Mouse (Mus musculus): ENCODE measurements at regions not wholly inside any gene's neighbourhood (a gene's known extent, or its start where the extent isn't known, plus 50 kb on each side); places are given as distances from the start of the nearest gene placed in this dataset.
A peak's percentile ranks its signal among the peaks of the same experiment; 100 is the strongest.

GRCm38 (mm10) chr4:40400089-40400488, 71.9 kb upstream of the Tmem215 start:
- DNase-seq, result no peak

- no peak for DNase-seq
These were observed 81.8 kb upstream of the Tmem215 start for GRCm38 (mm10) chr4:40390183-40390582.

DNA sequence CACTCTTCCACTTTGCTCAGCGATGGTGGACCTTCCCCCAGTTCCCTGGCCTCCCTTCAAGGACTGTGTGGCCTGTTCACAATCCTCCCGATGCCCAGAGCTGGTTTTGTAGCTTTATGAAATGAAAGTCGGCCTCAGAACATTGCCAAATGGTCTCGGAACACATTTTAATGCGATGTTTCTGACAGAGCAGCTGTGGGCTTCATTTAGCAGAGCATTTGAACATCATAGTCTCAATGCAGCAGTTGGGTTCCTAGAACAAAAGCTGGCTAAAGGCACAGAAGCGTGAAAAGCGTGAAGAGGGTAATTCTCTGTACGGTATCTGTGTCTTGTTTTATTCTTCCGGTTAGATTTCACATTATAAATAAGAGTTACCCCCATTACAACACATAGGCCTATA, 86.7 kb upstream of the Tmem215 start:
- DNase-seq, result no peak

DNA sequence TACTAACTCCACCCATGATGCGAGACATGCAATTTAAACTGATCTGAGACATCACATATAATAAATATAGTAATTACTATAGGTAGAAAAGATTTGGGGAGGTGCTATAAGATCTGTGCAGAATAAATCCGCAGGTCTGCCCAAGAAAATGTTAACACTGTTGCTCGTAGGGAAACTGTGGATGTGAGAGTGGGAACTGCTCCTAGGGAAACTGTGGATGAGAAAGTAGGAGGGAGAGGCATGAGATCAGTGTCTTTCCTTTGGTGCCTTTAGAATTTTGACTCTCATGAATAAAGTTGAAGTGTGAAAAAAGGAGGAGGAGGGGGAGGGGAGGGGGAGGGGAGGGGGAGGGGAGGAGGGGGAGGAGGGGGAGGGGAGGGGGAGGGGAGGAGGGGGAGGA, 87.3 kb upstream of the Tmem215 start:
- DNase-seq, result no peak

DNA sequence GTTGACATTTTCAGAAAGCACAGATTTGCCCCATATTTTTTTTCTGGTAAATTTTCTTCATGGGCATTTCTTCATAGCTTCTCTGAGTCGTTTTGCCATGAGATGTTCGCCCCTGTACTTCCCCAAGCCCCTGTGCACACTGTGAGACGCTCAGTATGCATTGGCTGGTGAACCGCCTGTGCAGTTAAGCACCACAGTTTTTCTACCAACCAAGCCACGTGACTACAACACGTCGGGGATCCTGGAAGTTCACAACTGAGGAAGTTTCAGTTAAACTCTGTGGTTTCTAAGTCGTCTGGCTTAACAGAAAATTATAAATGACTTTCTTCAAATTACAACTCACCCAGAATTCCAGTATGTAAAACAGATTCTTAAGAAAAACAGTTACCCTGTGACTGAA, 91.7 kb upstream of the Tmem215 start:
- DNase-seq, result no peak

GRCm38 (mm10) chr4:40375439-40376154, 96.4 kb upstream of the Ndufb6 start:
- DNase-seq, result peak; percentile 25

GRCm38 (mm10) chr4:40374213-40374612, 95.0 kb upstream of the Ndufb6 start:
- DNase-seq, result no peak

DNA sequence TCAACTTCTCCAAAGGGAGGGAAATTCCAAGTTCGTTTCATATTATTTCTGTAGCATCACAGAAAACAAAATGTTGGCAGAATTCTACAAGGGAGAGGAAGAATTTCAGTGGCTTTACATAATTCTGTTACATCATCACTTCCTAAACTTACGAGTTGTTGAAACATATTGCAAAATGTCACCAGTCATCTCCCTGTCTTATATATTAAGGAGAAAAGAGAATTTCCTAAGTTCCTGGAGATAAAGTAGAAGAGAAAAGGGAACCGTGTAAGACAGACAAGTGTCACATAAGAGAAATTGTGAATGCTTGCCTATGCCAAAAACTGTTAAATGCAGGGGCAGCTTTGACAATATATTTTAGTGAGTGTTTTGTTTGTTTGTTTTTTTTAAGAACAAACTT, 85.1 kb upstream of the Ndufb6 start:
- no peak for DNase-seq

- no peak for DNase-seq
These were observed 80.1 kb upstream of the Ndufb6 start for GRCm38 (mm10) chr4:40359307-40359706.

DNA sequence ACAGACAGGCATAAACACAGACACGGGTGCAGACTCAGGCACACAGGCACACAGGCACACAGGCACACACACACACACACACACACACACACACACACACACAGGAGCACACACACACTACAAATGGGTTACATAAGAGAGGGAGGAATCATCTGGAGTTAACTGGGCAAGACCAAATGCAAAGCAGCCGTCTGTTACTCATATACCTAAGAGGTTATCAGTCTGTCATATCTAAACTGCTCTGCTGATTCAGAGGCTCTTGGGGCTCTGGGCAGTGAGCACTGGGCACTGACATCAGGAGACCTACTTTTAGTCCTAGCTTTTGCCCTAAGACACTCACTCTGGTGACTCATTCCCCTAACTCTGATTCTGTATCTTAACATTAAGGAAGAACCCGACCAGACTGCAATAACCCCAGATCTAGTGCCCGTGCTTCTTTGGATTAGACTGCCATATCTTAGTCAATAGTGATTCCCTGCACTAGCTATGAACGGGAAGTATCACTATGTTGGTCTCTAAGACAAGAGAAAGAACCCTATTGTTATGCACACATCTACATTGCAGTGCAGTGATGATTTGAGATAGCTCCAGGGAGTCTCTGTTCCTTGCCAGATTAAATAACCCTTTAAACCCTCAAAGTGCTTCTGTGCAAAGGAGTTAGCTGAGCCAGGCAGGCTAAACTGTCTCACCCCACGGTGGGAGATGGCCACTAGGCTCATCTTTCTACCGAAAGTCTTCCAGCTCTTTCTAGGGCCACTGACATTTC, 78.0 kb upstream of the Ndufb6 start:
- no peak for DNase-seq

GRCm38 (mm10) chr4:40355791-40356450, 76.7 kb upstream of the Ndufb6 start:
- DNase-seq, result no peak

GRCm38 (mm10) chr4:40354456-40354855, 75.2 kb upstream of the Ndufb6 start:
- DNase-seq, result no peak

DNA sequence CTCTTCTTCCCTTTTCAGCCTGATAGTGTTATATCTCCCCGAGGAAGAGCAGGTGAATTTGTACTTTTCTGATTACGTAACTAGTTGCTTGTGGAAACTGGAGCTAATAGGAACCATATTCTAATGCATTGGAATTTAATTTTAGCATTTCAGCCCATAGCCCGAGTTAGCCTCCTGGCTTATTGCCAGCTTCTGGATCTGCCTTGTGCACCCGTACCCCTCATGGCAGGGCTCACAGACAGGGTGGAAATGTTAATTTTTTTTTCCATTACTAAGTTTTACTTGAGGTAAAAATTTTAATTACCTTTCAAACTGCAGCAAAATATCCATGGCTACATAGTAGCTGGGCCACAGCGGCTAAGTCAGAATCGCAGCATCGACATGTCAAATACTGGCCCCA, 72.4 kb upstream of the Ndufb6 start:
- no peak for DNase-seq

GRCm38 (mm10) chr4:40351090-40351489, 71.9 kb upstream of the Ndufb6 start:
- DNase-seq, result no peak

- no peak for DNase-seq
These were observed 66.6 kb upstream of the Ndufb6 start for GRCm38 (mm10) chr4:40345847-40346246.

GRCm38 (mm10) chr4:40342181-40342580, 63.0 kb upstream of the Ndufb6 start:
- DNase-seq, result no peak

GRCm38 (mm10) chr4:40334841-40335240, 55.6 kb upstream of the Ndufb6 start:
- no peak for DNase-seq

DNA sequence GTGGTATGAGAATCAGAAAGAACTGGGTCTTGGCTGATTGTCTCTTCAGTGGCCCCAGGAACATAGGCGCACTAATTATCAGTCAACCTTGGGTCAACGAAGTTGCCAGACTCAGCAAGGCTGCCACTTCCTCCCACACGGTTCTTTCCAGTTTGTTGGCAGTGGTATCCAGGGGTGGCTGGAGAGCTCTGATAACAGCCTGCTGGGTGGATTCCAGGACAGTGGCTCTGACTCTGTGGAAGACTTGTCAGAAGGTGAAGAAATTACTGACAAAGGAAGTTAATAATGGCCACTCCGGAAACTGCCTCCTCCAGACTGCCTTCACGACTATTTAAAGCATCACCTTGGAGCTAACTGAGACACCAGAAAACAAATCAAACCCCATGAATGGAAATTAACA, 50.5 kb upstream of the Ndufb6 start:
- DNase-seq, result no peak

Data from lung, postnatal 36 days (tissue).